Mouse (Mus musculus) granulocyte monocyte progenitor cell, adult 5-6 weeks (primary cell): Measurements from ENCODE around the gene Zkscan4. TPM values are rescaled to one million over a fixed set of nuclear protein-coding genes. Genes with fewer than 3 reads are reported as not detected.

Experiments used
- ATAC-seq: replicated peaks from 2 replicates; pipeline ENCODE4 v1.8.0; 2016; ENCODE audit warnings: mild to moderate bottlenecking, moderate TSS enrichment, inconsistent platforms; ENCODE audit not compliant: poor library complexity, severe bottlenecking
- total RNA-seq, 2 experiments: library from RNA; stranded (forward) in 1 of 2; stranded (reverse) in 1 of 2; fragments of 200-712, 200-1000 nt in 1 of 2; fragments of >200 nt in 1 of 2; fragmentation: Nextera tagmentation in 1 of 2; gene quantifications; 2 replicates each; pipeline ENCODE4 v1.2.3; 2014 to 2017

Gene Zkscan4
- total RNA-seq, 2 experiments from 2014 or later = 0.72 TPM; not detected in 1

- ATAC-seq = no peak
Observed at GRCm38 (mm10) chr13:21502296-21502695, 23.6 kb downstream of the Zkscan4 start.

DNA sequence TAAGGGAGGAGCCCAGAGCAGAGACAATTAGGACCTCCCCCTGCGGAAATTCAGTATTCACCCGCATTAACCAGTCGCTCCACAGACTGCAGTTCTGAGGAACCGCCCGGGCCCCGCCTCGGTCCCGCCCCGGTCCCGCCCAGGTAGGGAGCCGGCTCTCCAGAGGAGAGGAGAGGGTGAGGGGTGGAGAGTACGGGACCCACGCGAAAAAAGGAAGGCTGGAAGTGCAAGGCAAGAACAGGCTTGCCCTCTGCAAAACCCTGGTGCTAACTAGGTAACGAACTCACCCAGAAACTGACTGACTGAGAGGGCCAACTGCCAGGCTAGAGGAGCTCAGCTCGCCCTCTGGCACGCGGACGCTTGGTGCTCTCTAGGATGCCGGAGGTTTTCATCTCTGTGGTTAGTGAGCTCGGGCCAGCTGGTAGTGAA is 27.5 kb downstream of the Zkscan4 start:
- peak; percentile 99 for ATAC-seq

- ATAC-seq = no peak
Observed at GRCm38 (mm10) chr13:21530136-21530535, 51.4 kb downstream of the Zkscan4 start.

- peak; percentile 99 for ATAC-seq
Observed at GRCm38 (mm10) chr13:21530781-21531201, 52.1 kb downstream of the Zkscan4 start, which contains the start of gene Zkscan8. Gene Zkscan8 (minus strand): TSS chr13:21531120.

Other genes starting within 250 kb of the Zkscan4 start
- gene Gpx5, start 186.2 kb upstream of the Zkscan4 start, total RNA-seq (2014; fragmentation: Nextera tagmentation) = not detected in 2 replicates
- gene Gpx5, start 186.2 kb upstream of the Zkscan4 start, total RNA-seq (2017) = not detected in 2 replicates
- gene Gpx6, start 166.8 kb upstream of the Zkscan4 start, total RNA-seq (2014; fragmentation: Nextera tagmentation) = not detected in 2 replicates
- not detected in 2 replicates for gene Gpx6, start 166.8 kb upstream of the Zkscan4 start, total RNA-seq (2017)
- not detected in 2 replicates for gene Olfr1367, start 132.0 kb upstream of the Zkscan4 start, total RNA-seq (2014; fragmentation: Nextera tagmentation)
- not detected in 2 replicates for gene Olfr1367, start 132.0 kb upstream of the Zkscan4 start, total RNA-seq (2017)
- gene Zscan12, start 116.1 kb upstream of the Zkscan4 start, total RNA-seq (2014; fragmentation: Nextera tagmentation) = 8.4 and 8.6 TPM in 2 replicates
- gene Zscan12, start 116.1 kb upstream of the Zkscan4 start, total RNA-seq (2017) = 11.1 and 20.0 TPM in 2 replicates
- 41.4 and 46.5 TPM in 2 replicates for gene Zkscan3, start 76.2 kb upstream of the Zkscan4 start, total RNA-seq (2014; fragmentation: Nextera tagmentation)
- 29.1 and 33.0 TPM in 2 replicates for gene Zkscan3, start 76.2 kb upstream of the Zkscan4 start, total RNA-seq (2017)
- gene Pgbd1, start 37.8 kb upstream of the Zkscan4 start, total RNA-seq (2014; fragmentation: Nextera tagmentation) = 0.71 and 3.2 TPM in 2 replicates
- gene Pgbd1, start 37.8 kb upstream of the Zkscan4 start, total RNA-seq (2017) = 0.93 and 2.0 TPM in 2 replicates
- gene Zscan26, start 25.2 kb upstream of the Zkscan4 start, total RNA-seq (2014; fragmentation: Nextera tagmentation) = 19.5 and 21.5 TPM in 2 replicates
- 18.7 and 22.5 TPM in 2 replicates for gene Zscan26, start 25.2 kb upstream of the Zkscan4 start, total RNA-seq (2017)
- gene Nkapl, start 10.4 kb upstream of the Zkscan4 start, total RNA-seq (2014; fragmentation: Nextera tagmentation) = 0.43 TPM in 1 of 2 replicates, not detected in the other
- gene Nkapl, start 10.4 kb upstream of the Zkscan4 start, total RNA-seq (2017) = not detected in 2 replicates
- gene Gm10065, start 534 bp downstream of the Zkscan4 start, total RNA-seq (2014; fragmentation: Nextera tagmentation) = not detected in 2 replicates
- gene Gm10065, start 534 bp downstream of the Zkscan4 start, total RNA-seq (2017) = not detected in 2 replicates
- gene AK157302, start 16.3 kb downstream of the Zkscan4 start, total RNA-seq (2014; fragmentation: Nextera tagmentation) = 0.21 and 1.2 TPM in 2 replicates
- 1.1 TPM in 1 of 2 replicates, not detected in the other for gene AK157302, start 16.3 kb downstream of the Zkscan4 start, total RNA-seq (2017)
- 7.3 and 7.9 TPM in 2 replicates for gene Gm11273, start 22.5 kb downstream of the Zkscan4 start, total RNA-seq (2014; fragmentation: Nextera tagmentation)
- 4.4 and 6.8 TPM in 2 replicates for gene Gm11273, start 22.5 kb downstream of the Zkscan4 start, total RNA-seq (2017)
- 10.9 TPM in 2 replicates for gene Zkscan8, start 52.2 kb downstream of the Zkscan4 start, total RNA-seq (2014; fragmentation: Nextera tagmentation)
- 7.3 and 7.8 TPM in 2 replicates for gene Zkscan8, start 52.2 kb downstream of the Zkscan4 start, total RNA-seq (2017)
- gene Olfr1366, start 63.9 kb downstream of the Zkscan4 start, total RNA-seq (2014; fragmentation: Nextera tagmentation) = not detected in 2 replicates
- not detected in 2 replicates for gene Olfr1366, start 63.9 kb downstream of the Zkscan4 start, total RNA-seq (2017)
- not detected in 2 replicates for gene Olfr1535, start 81.0 kb downstream of the Zkscan4 start, total RNA-seq (2014; fragmentation: Nextera tagmentation)
- gene Olfr1535, start 81.0 kb downstream of the Zkscan4 start, total RNA-seq (2017) = not detected in 2 replicates
- gene Olfr1364, start 102.9 kb downstream of the Zkscan4 start, total RNA-seq (2014; fragmentation: Nextera tagmentation) = not detected in 2 replicates
- not detected in 2 replicates for gene Olfr1364, start 102.9 kb downstream of the Zkscan4 start, total RNA-seq (2017)
- not detected in 2 replicates for gene Olfr1362, start 135.1 kb downstream of the Zkscan4 start, total RNA-seq (2014; fragmentation: Nextera tagmentation)
- not detected in 2 replicates for gene Olfr1362, start 135.1 kb downstream of the Zkscan4 start, total RNA-seq (2017)
- gene Olfr11, start 163.6 kb downstream of the Zkscan4 start, total RNA-seq (2014; fragmentation: Nextera tagmentation) = not detected in 2 replicates
- not detected in 2 replicates for gene Olfr11, start 163.6 kb downstream of the Zkscan4 start, total RNA-seq (2017)
- not detected in 2 replicates for gene Olfr1361, start 184.5 kb downstream of the Zkscan4 start, total RNA-seq (2014; fragmentation: Nextera tagmentation)
- gene Olfr1361, start 184.5 kb downstream of the Zkscan4 start, total RNA-seq (2017) = not detected in 2 replicates
- gene Olfr1360, start 198.5 kb downstream of the Zkscan4 start, total RNA-seq (2014; fragmentation: Nextera tagmentation) = not detected in 2 replicates
- not detected in 2 replicates for gene Olfr1360, start 198.5 kb downstream of the Zkscan4 start, total RNA-seq (2017)
- gene Olfr1359, start 219.2 kb downstream of the Zkscan4 start, total RNA-seq (2014; fragmentation: Nextera tagmentation) = not detected in 2 replicates
- gene Olfr1359, start 219.2 kb downstream of the Zkscan4 start, total RNA-seq (2017) = not detected in 2 replicates
- 210 and 236 TPM in 2 replicates for gene Hist1h2bl, start 237.2 kb downstream of the Zkscan4 start, total RNA-seq (2014; fragmentation: Nextera tagmentation)
- 416 and 515 TPM in 2 replicates for gene Hist1h2bl, start 237.2 kb downstream of the Zkscan4 start, total RNA-seq (2017)
- gene Hist1h2ai, start 237.5 kb downstream of the Zkscan4 start, total RNA-seq (2014; fragmentation: Nextera tagmentation) = 17.2 TPM in 1 of 2 replicates, not detected in the other
- gene Hist1h2ai, start 237.5 kb downstream of the Zkscan4 start, total RNA-seq (2017) = 2,072 and 5,185 TPM in 2 replicates
- 4.5 TPM in 1 of 2 replicates, not detected in the other for gene Hist1h3h, start 238.8 kb downstream of the Zkscan4 start, total RNA-seq (2014; fragmentation: Nextera tagmentation)
- gene Hist1h3h, start 238.8 kb downstream of the Zkscan4 start, total RNA-seq (2017) = 334 and 360 TPM in 2 replicates
- 123 and 125 TPM in 2 replicates for gene Hist1h2bm, start 243.1 kb downstream of the Zkscan4 start, total RNA-seq (2014; fragmentation: Nextera tagmentation)
- gene Hist1h2bm, start 243.1 kb downstream of the Zkscan4 start, total RNA-seq (2017) = 554 and 641 TPM in 2 replicates